Mouse (Mus musculus) adrenal gland, postnatal 36 days (tissue): ENCODE results near the gene Gm11042. TPM values are rescaled to one million over a fixed set of nuclear protein-coding genes. Genes with fewer than 3 reads are reported as not detected.

Experiments used
- DNase-seq, 2 experiments: peaks; one replicate each; pipeline ENCODE4 v3.0.0; 2021; ENCODE audit warnings: mixed read lengths in 1 of 2
- total RNA-seq, 2 experiments: library from RNA; stranded (reverse); gene quantifications; 2 replicates each; pipeline ENCODE4 v1.2.3; 2021

Gm11042 gene
- total RNA-seq, 2 experiments from 2014 or later = not detected

GRCm38 (mm10) chr12:74284020-74284684, 32.0 kb downstream of the Gm11042 start:
- peak; percentile 45 to 53 for DNase-seq

- peak in 1 of 2 experiments; percentile 3 for DNase-seq
These were observed 33.3 kb downstream of the Gm11042 start for GRCm38 (mm10) chr12:74282846-74283245.

- no peak for DNase-seq
These were observed 34.8 kb downstream of the Gm11042 start for GRCm38 (mm10) chr12:74281403-74281802.

- no peak for DNase-seq
These were observed 38.9 kb downstream of the Gm11042 start for GRCm38 (mm10) chr12:74277265-74277664.

GRCm38 (mm10) chr12:74272545-74272944, 43.6 kb downstream of the Gm11042 start:
- no peak for DNase-seq

- no peak for DNase-seq
These were observed 47.4 kb downstream of the Gm11042 start for GRCm38 (mm10) chr12:74268644-74269285.

- no peak for DNase-seq
These were observed 49.1 kb downstream of the Gm11042 start for GRCm38 (mm10) chr12:74267049-74267448.
